Mouse (Mus musculus) heart, adult 2 months (tissue): ENCODE measurements around the gene Gm49342.
A peak's percentile ranks its signal among the peaks of the same experiment; 100 is the strongest.
"Not testable (repeated sequence)": the region's sequence is repeated elsewhere in the genome, so short reads cannot be mapped to it uniquely, and the experiment has no call there.

Experiments
- CTCF ChIP-seq: fragments of 200-600 bp; IDR thresholded peaks from 2 replicates; pipeline ENCODE4 v1.8.1; 2022; ENCODE audit warnings: antibody characterized with exemption, mild to moderate bottlenecking, moderate library complexity
- POLR2A ChIP-seq: fragments of 200-500 bp; IDR thresholded peaks from 2 replicates; pipeline ENCODE4 v1.6.1; 2011; ENCODE audit warnings: mild to moderate bottlenecking, low read depth, low read length, control low read depth; ENCODE audit not compliant: insufficient read depth

GRCm38 (mm10) chr14:50955942-50956508, 11.7 kb downstream of the Gm49342 start, which contains the start of gene Pnp2:
- not testable (repeated sequence) for TF ChIP-seq POLR2A
- peak; percentile 43 for TF ChIP-seq CTCF
